Mouse (Mus musculus): Measurements from ENCODE around the gene Dusp3.

GRCm38 (mm10) chr11:102011510-102011909 lies 24.7 kb upstream of the Dusp3 start:
- TF ChIP-seq CTCF (IDR thresholded peaks at IDR 0.05) (no peak), EP300 (IDR thresholded peaks at IDR 0.05) (no peak)
